Mouse (Mus musculus) 416B (cell line): ENCODE results near the gene Tmem256.
"Not testable (repeated sequence)": the region's sequence is repeated elsewhere in the genome, so short reads cannot be mapped to it uniquely, and the experiment has no call there.

Experiments
- DNase-seq: peaks from one replicate; pipeline ENCODE4 v3.0.0; 2011; ENCODE audit warnings: low read depth

Tmem256 gene

GRCm38 (mm10) chr11:69855347-69855746 is 17.0 kb downstream of the Tmem256 start:
- peak; percentile 37 for DNase-seq

DNA sequence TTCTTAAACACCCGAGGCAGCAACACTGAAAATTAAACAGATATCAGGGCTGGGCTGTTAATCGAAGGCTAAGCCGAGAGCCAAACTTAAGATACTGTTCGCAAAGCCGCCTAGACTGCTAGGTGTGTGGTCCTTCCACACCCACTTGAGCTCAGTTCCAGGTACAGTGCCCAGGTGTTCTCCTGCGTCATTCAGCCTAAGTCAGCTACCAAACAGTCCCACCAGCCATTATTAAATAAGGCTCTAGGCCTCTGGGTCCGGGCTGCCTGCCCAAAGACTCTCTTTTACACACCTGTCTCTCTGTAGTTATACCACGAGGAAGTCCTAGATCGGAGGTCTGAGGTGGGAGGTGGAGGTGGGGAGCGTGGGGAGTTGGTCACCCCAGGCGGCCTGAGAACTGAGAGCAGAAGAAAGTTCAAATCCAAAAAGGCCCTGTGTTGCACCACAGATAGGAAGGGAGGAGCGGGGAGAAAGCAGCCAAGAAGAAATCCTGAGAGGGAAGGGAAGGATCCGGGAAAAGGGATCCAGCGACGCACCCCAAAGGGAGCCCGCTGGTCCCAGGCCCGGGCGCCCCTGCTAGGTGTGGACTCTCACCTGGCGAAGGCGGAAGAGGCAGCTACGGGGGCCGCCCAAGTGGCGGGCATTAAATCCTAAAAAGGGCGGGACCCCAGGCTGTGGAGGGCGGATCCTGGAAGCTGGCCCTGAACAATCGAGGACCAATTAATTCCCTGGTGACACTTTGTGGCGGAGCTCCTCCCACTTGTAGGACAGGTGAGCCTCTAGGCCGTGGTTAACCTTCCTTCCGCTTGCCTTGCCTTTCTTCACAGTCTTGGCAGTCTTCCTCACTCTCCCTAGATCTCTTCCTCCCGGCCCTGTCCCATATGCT is 20.0 kb downstream of the Tmem256 start, which contains the start of gene Tnk1:
Gene Tnk1 (minus strand): TSS at position 618 of the 886 bp plus-strand sequence.
- no peak for DNase-seq

- not testable (repeated sequence) for DNase-seq
Measured at GRCm38 (mm10) chr11:69863729-69864128, 25.4 kb downstream of the Tmem256 start.

- DNase-seq, result no peak
Measured at GRCm38 (mm10) chr11:69864138-69864860, 26.0 kb downstream of the Tmem256 start.

GRCm38 (mm10) chr11:69865561-69865960 is 27.2 kb downstream of the Tmem256 start:
- DNase-seq, result no peak

- DNase-seq, result no peak
Measured at GRCm38 (mm10) chr11:69867335-69867734, 29.0 kb downstream of the Tmem256 start.

DNA sequence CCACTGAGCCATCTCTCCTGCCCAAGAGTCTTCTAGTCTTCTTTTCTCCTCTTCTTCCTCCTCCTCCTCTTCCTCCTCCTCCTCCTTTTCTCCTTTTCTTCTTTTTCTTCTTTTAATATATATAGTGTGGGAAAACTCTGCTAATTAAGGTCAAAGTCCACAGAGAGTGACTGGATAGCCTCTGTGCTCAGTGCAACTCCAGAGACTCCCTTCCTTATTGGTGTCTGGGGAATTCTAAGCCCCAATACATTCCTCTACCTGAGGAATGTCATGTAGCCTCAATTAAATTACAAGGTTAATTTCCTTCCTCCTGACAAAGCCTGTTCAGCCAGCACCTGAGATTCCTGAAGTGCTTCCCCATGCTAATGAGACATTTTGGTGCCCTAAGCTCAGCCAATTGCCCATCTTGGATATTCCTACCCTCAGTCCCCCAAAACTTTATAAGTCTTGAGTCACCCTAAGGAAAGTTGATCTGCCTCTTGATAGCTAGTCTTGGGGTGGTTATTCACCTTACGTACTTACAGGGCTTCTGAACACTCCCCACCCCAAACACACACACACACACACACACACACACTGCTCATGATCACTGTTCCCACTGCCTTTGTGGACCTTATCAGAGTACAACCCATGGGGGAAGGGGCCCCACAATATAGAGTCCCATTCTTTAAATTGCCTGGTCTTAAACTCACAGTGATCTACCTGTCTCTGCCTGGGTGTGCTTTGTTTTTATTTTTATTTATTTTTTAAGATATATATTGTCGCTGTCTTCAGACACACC is 32.2 kb downstream of the Tmem256 start:
- DNase-seq, result no peak

DNA sequence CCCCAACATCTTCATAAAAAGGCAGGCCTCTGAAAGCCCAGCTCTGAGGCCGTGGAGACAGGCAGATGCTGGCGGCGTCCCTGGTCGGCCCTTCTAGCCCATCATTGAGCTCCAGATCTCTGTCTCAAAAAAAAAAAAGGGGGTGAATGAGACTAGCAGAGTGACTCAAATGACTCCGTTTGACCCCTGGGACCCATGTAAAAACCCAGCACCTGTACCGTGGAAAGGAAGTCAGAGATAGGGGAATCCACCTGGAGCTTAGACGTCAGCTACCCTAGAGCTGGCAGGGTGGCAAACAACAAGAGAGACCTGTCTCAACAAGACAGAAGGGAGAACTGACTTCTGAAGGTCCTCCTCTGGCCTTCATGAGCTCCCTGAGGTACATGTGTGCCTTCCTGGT is 33.5 kb downstream of the Tmem256 start:
- DNase-seq, result no peak

- DNase-seq, result no peak
Measured at GRCm38 (mm10) chr11:69872451-69872850, 34.1 kb downstream of the Tmem256 start.

GRCm38 (mm10) chr11:69876186-69876585 is 37.9 kb downstream of the Tmem256 start:
- peak; percentile 85 for DNase-seq

- DNase-seq, result peak; percentile 94
Measured at GRCm38 (mm10) chr11:69876867-69877266, 38.6 kb downstream of the Tmem256 start.

DNA sequence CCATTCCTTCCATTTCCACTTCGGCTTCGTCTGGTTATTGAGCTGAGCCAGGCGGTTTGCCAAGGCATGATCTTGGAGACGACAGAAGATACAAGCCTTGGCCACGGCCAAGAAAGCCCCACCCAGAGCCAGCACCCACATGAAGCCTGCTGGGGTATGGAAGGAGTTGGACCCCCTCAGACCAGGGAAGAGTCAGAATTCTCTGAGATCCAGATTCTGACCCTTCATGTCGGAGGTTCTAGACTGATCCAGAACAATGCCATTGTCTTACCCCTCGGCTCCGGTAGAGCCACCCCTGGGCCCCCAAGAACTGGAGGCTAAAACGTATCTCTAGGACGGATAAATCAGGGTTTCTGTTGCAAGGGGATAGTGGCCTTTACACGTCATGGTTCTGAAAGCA is 39.6 kb downstream of the Tmem256 start, which contains the start of gene Tmem95:
Gene Tmem95 (minus strand): TSS at position 141 of the 400 bp plus-strand sequence.
- no peak for DNase-seq

- no peak for DNase-seq
Measured at GRCm38 (mm10) chr11:69878399-69878798, 40.1 kb downstream of the Tmem256 start.

- DNase-seq, result no peak
Measured at GRCm38 (mm10) chr11:69878952-69879351, 40.6 kb downstream of the Tmem256 start.

DNA sequence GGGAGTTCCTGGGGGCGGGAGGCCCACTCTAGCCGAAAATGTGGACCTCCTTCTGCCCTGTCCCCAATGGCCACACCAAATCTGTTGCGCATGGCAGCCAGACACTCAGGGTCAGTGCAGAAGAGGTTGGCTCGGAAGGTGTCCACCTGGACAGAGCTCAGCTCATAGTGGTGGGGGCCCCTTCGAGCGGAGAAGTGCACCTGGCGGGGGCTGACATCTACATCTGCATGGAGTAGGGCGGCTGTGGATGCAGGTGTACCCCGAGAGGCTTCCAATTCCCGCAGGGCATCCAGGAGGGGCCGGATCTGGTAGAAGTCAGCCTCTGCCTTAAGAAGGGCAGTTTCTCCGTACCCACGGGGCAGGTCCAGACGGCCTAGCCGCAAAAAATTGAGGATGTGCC is 41.4 kb downstream of the Tmem256 start:
- DNase-seq, result no peak

DNA sequence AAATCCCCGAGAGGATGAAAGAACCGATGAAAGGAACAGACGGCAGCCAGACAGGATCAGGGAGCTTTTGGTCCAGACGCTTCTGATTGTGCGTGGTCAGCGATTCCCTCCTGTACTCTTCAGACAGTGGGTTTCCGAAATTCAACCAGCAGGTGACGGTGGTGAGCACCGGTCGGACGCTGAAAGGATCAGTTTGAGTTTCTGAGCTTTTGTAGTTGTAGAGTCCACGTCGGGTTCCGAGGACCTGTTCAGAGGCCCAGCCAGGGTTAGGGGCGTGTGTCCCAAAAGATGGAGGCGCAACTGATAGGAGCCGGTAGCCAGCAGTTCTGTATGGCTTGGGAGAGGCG is 42.2 kb downstream of the Tmem256 start:
- DNase-seq, result peak; percentile 83

DNA sequence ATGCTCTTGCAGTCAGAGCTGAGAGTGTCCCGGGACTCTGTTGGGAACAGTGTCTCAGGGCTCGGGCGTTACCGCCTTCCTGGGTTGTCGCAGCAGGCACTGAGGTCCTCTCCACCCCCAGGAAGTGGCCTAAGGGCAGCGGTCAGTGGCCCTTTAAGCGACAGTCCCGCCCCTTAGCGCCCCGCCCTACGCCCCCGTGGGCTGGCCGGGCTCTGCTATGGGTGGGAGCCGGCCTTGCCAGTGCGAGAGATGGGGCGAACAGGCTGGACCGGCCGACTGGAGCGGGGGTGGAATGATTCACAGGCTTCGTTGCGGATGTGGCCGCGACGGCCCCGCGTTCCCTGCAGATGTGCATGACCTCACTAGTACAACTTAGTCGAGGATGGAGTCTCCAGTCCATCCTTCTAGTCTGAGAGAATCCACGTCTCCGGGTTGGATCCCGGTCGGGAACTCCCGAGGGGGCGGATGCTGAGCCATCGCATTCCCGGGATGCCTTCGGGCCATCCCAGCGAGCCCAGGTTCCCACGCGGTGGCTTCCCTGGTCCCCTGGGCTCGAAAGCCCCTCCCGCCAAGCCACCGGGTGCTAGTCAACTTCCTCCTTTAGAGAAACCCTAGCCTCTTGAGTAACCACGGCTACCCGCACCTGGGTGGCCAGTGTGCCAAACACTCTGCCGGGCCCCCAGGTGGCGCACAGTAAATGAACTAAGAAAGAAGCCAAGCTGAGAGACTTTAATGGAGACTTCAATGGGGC is 42.7 kb downstream of the Tmem256 start, which contains the start of gene Kctd11:
Gene Kctd11 (minus strand): TSS at position 554 of the 751 bp plus-strand sequence.
- DNase-seq, result peak; percentile 89

DNA sequence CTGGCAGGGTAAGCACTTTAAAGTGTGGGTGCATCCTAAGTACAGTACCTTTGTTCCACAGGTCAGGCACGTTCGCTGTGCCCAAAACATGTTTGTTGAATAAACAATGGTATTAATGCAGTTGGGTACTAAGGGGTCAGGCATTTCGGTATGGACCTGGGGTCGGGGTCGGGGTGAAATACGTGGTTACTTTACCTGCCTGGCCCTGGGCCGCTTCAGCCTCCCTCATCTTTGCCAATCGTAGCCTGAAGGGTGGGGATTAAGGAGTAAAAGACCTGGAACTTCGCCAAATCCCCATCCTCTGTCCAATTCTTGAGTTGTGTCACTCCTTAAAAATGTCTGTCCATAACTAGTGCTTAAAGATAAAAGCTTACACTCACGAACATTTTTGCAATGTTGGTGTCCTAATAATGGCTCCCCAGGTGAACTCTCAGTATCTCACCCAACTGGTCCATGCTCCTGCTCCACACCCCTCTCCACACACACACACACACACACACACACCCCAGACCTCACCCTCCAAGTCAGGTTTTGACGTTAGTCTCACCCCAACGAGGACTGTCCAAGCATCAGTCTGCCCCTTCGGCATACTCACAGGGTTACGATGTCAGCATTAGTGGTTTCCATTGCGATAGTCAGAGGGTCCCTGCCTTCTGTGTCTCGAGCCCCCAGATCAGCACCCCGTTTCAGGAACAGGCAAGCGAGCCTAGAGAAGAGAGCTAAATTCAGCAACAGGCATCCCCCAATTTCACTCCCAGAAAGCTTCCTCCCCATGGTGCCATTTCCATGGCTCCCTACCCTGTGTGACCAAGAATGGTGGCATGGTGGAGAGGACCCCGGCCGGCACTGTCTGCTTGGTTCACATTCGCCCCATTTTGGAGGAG is 43.7 kb downstream of the Tmem256 start:
- DNase-seq, result no peak

- DNase-seq, result peak; percentile 63
Measured at GRCm38 (mm10) chr11:69883066-69883465, 44.8 kb downstream of the Tmem256 start.

- no peak for DNase-seq
Measured at GRCm38 (mm10) chr11:69883527-69884151, 45.3 kb downstream of the Tmem256 start.
